Mouse (Mus musculus) erythroblast, embryonic 14.5 days (primary cell): ENCODE measurements around the gene Coq9.

ENCODE experiments used
- GATA1 ChIP-seq: IDR thresholded peaks from 2 replicates; pipeline ENCODE4 v1.6.1; 2012; ENCODE audit warnings: low read length, inconsistent platforms, mixed read lengths
- TAL1 ChIP-seq: IDR thresholded peaks from 3 replicates; pipeline ENCODE4 v1.6.1; 2012; ENCODE audit warnings: low read length, inconsistent platforms, mixed read lengths

GRCm38 (mm10) chr8:94901031-94901430 lies 62.9 kb downstream of the Coq9 start:
- TF ChIP-seq GATA1 (no peak), TAL1 (no peak)
